Mouse (Mus musculus) left cerebral cortex, postnatal 10 days (tissue): ENCODE measurements at regions not wholly inside any gene's neighbourhood (a gene's known extent, or its start where the extent isn't known, plus 50 kb on each side); places are given as distances from the start of the nearest gene placed in this dataset.

ENCODE experiments used
- DNase-seq, 2 experiments: peaks; one replicate each; pipeline ENCODE4 v3.0.0; 2021 to 2022; ENCODE audit warnings: low spot score in 2 of 2, mixed read lengths in 1 of 2; ENCODE audit errors: extremely low spot score in 1 of 2
- intact Hi-C: fragments of 180-260 bp; cut with DNase I; formaldehyde crosslinking; loops from one replicate; pipeline ENCODE4 v1.15.1; 2025

DNA sequence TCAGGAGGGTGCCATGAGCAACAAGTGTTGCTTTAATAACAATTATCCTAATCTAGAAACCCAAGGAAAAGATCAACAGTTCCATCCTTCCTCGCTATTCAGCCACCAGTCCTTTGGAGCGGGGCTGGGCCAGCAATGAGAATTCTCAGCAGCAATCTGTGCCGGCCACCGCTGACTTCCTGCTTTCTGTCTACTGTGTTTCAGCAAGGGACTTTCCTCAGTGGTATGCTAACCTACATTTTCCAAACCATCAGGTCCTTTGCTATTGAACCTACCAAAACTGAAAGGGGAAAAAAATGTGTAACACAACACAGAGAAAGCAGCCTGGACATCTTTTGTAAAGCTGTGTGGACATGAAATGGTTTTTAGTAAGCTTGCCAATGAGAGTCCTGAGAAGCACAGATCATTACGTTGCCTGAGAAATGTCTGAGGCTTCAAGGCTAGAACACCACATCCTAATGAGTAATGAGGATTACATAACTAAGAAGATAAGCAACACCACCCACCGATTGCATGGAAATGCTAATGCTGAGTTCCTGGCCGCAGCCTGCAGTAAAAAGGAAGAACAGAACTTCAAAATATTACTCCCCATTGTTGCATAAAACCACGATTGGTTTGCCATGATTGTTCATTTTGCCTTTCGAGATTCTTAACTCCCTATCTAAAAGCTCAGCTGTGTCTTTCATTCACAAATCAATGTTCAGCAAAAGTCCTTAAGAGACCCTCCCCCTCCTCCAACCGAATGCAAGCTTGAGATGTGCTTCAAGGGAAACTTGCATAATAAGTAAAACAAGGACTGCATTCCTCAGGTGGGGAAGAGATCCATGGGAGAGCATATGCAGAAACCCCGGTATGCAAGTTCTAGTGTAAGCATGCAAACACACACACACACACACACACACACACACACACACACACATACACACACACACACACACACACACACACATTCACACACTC lies 130.9 kb upstream of the 4930412O13Rik start:
- no peak for DNase-seq
- intact Hi-C loops = no loop called here

DNA sequence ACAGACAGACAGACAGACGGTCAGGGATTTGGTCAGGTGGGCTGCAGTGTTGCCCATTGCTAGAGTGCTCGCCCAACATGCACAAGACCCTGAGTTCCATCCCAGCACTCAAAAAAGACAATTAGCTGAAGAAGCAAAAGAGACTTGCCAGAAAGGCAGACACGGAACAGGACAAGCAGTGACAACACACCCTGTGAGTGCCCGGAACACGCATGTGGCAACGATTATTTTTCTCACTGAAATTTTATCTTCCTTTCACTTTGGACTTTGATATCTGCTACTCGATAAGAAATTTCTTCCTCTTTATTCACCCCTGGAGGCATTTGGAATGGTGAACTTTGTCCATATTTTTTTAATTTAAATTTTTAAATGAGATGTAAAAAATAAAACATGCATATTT lies 127.4 kb upstream of the 4930412O13Rik start:
- no peak for DNase-seq
- intact Hi-C loops = no loop called here

DNA sequence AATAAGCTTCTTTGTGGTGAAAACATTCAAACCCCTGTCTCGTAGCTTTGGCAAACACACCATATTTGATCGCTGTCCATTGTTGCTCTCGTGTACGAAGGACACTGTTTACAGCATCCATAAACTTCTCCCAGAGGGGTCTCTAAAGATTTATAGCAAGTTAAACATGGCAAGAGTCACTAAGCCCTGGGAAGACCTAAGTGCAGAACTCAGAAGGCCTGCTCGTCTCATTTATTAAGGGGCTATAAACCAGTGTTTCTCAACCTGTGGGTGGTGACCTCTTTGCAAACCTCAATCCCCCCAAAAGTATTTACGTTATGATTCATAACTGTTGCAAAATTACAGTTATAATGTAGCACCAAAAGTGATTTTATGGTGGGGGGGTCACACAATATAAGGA lies 126.9 kb upstream of the 4930412O13Rik start:
- intact Hi-C loops = no loop called here
- no peak for DNase-seq

DNA sequence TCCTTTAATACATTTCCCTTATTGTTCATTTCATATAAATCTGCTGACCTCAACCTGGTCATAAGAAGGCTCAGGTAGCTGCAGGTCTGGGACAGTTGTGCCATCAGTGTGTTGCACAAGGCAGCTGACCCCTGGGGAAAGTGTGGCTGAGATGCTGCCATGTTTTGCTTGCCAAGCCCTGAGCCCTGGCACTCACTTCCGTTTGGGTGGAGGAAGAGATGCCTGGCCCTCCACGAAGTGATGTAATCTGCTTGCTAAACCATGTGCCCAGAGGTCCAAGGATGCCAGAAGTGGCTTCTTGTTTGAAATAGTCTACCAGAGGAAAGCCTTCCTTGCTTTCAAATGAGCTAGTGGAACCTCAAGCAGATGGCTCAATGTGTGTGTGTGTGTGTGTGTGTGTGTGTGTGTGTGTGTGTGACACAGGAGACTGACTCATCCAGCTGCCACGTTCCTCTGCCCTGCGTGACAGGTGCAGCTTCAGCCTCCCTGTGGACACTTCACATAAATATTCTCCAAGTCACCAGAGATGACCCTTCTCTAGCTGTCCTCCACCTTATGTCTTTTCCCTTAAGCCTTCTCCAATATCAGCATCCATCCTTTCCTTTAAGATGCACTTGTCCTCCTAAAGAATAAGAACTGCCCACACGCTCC lies 123.2 kb upstream of the 4930412O13Rik start:
- DNase-seq = no peak
- intact Hi-C loops = no loop called here

DNA sequence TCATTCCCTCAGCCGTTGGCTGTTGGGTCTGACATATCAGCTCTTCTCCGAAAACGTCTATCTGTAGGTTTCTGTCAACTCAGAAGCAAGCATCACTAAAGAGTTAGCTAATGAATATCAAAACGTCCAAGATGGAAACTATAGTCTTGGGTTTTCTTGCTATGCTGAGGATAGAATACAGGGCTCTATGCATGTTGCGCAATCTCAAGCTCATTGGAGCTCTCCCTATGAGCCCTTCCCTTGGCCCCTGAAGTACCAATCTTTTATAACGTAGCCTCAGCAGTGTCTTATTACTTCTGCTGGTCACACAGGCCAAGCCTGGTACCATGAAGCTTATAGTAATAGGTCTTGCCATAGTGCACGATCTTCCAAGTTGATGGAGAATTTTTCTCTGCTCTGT lies 122.1 kb upstream of the 4930412O13Rik start:
- intact Hi-C loops = no loop called here
- no peak for DNase-seq

DNA sequence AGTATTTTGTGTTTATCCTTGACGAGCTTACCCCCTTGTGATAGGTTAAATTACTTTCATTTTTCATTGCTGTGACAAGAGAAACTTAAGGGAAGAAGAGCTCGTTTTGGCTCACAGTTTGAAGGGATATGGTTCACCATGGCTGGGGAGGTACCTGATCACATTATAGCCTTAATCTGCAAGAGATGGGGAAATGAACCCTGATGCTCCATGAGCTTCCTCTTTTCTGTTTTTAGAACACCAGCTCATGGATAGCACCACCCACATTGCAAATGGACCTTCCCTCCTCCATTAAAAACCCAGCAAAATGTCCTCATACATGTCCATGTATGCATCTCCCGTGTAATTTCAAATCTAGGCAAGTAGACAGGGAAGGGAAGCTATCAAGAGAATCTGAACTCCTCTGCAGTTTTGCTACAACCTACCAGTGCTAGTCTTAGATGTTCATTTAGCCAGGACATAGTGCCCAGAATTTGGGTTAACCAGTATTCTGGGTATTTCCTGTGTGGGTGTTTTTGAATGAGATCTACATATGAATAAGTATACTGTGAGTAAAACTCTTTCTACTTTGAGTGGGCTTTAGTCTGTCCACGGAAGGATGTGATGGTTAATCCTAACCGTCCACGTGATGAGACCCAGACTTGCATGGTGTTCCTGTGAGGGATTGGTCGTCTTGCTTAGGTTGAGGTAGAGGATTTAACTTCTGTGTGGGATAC lies 121.5 kb upstream of the 4930412O13Rik start:
- intact Hi-C loops = no loop called here
- DNase-seq = no peak

DNA sequence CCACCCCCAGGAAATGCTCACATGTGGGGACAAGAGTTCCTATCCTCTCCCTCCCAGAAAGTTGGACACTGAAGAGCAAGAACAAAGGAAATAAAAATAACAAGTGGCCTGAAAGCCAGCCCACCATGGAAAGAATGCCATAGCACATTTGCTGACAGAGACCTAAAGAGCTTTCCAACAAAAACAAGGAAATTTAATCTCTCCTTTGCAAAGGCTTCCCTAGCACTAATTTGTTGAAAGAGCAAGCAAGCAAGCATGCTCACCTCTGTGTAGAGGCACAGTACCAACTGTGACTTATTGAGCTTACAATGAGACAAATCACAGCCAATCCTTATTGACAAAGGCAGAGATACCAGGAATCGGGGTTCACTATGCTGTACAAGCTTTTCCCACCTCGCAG lies 100.9 kb upstream of the 4930412O13Rik start:
- DNase-seq = no peak
- intact Hi-C loops = no loop called here

DNA sequence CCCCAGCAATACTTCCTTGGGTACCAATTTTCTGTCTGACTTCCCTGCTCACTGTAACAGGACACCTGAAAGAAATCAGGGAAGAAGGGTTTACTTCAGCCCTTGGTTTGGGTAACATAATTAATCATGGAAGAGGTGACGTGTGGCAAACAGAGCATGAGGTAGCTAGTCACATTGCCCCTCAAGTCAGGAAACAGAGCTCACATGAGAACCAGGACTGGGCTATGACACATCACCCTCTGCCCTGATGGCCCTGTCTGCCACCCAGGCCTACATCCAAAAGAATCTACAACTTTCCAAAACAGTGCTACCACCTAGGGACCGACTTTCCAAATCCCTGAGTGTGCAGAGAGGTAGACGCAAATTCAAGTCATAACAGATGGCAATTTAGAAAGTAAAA lies 98.4 kb upstream of the 4930412O13Rik start:
- intact Hi-C loops = no loop called here
- DNase-seq = no peak

DNA sequence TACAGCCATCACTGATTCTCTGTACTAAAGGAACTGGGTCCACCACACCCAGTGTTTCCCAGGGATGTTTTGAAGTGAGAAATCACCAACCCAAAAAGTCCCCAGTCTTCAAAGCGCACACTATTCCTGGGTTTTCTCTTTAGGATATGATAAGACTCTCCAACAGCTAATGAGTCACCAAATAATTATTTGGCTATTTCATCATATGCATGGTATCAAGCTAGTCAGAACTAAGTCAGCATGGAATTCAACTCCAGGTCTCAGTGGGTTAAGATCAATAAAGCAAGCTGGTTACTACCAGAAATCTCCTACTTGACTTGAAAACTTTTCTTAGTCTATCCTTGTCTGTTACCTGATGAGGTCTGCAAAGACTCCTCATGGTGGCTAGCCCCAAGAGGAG lies 89.1 kb upstream of the 4930412O13Rik start:
- intact Hi-C loops = no loop called here

DNA sequence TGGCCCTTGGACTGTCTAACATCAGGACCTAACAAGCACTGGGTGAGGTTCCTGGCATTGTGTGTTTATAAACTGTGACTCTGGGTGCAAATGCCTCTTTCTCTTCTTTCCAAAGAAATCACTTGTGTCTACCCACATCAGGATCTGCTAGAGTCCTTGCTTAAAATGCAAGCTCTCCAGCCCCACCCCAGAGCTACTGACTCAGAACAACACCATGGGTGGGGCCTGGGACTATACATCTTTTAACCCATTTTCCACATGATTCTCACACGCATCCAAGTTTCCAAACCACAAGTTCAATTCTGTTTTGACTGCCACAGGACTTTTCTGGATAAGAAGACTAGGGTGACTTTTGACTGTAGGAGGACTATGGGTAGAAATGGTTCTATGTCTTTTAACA lies 88.7 kb upstream of the 4930412O13Rik start:
- no peak for DNase-seq

More for the DNA sequence above, 89.1 kb upstream of the 4930412O13Rik start:
- no peak for DNase-seq

DNA sequence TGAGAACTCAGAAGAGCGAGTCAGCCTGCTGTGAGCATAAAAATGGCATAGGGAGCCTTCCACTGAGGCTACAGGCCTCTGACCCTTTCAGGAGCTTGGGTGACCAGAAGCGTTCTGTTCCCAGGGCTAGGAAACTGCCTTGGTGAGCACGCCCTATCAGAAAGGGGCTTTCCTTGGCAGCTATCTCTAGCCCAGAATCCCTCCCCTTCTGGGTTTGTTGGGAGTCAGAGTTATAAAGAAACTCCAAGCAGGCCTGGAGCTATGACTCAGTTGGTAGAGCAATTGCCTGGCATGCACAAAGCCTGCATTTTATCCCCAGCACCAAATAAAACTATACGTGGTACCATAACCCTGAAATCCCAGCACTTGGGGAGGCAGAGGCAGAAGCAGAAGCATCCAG lies 85.7 kb upstream of the 4930412O13Rik start:
- intact Hi-C loops = no loop called here
- DNase-seq = no peak

More for the DNA sequence above, 88.7 kb upstream of the 4930412O13Rik start:
- intact Hi-C loops = no loop called here

DNA sequence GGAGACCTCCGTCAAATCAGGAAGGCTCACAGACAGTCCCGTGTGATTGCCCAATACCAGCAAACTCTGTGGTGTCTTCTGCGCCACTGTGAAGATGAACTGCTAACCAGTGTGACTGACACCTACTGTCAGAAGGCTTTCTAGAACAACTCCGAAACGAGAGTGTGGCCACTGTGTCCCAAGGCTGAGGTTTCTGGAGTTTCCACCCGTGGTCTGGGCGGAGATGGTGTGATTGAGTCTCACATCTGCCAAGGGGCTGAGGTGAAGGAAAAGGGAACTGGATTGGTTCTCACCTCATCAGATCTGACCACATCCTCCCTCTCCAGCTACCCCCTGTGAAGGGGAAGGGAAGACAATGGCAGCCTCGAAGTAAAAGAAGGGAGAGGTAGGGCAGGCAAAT lies 79.6 kb upstream of the 4930412O13Rik start:
- intact Hi-C loops = no loop called here
- no peak for DNase-seq

DNA sequence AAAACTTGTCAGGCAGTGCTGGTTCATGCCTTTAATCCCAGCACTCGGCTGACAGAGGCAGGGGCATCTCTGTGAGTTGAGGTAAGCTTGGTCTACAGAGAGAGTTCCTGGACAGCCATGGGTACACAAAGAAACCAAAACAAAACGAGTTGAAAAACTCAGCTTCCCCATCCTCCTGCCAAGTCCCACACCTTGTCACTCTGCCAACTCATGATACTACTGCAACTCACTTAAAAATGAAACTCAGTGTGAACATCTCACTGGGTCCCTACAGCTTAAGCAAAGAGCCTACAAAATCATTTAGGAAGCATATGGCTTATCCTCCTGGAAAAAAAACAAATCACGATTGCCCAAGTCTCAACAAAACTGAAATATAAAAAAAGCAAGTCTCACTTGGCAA lies 76.7 kb upstream of the 4930412O13Rik start:
- no peak for DNase-seq

DNA sequence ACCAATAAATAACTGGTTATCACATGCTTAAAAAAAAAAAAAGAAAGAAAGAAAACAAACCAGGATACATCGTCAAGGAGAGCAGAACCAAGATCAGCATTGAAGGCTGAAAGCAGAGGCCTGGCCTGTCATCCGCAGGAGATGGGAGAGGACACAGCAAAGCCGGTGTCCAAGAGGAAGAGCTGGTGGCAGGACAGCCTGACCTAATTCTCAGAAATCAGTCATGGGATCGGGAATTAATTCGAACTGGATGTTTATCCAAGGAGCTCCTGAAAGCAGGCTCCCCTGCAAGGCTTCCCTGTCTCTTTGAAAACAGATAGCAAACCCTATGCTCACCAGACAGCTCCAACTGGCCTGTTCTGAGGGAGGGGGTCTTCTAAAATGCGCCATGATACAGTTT lies 75.5 kb upstream of the 4930412O13Rik start:
- no peak for DNase-seq
- intact Hi-C loops = no loop called here

More for the DNA sequence above, 76.7 kb upstream of the 4930412O13Rik start:
- intact Hi-C loops = no loop called here
